Mouse (Mus musculus): ENCODE data around the gene Prkce. TPM values are rescaled to one million over a fixed set of nuclear protein-coding genes. Genes with fewer than 3 reads are reported as not detected.
A peak's percentile ranks its signal among the peaks of the same experiment; 100 is the strongest.

Prkce gene
- polyA plus RNA-seq, 1 experiment from 2014 or later: 6.7 TPM

- Histone ChIP-seq H3K4me2 (no peak overlapping the region), H3K9me3 (no peaks in the 10 kb centered on the region), H3K4me1 (peaks cover 10% of the 10 kb centered on the region; the same call in 1 of the 2 replicates), H3K27ac (no peak overlapping the region), H3K27me3 (no peaks in the 10 kb centered on the region), H3K36me3 (no peaks in the 10 kb centered on the region), H3K9ac (no peak overlapping the region), H3K4me3 (no peak overlapping the region)
- ATAC-seq (ENCODE audit: borderline replicate concordance, extremely low read depth, low FRiP score, low TSS enrichment): no peak
- 83% methylated on average over 5 of the region's 5 CpGs for WGBS
Measured at GRCm38 (mm10) chr17:86527298-86527697, 359.7 kb downstream of the Prkce start.

- Histone ChIP-seq H3K27ac (no peak overlapping the region), H3K9me3 (no peaks in the 10 kb centered on the region), H3K4me2 (no peak overlapping the region), H3K36me3 (no peaks in the 10 kb centered on the region), H3K4me3 (no peak overlapping the region), H3K4me1 (peaks cover 11% of the 10 kb centered on the region; the same call in 1 of the 2 replicates), H3K27me3 (no peaks in the 10 kb centered on the region), H3K9ac (no peak overlapping the region)
- WGBS: 76% methylated on average over 10 of the region's 10 CpGs
- no peak for ATAC-seq (ENCODE audit: borderline replicate concordance, extremely low read depth, low FRiP score, low TSS enrichment)
Measured at GRCm38 (mm10) chr17:86529003-86529402, 361.4 kb downstream of the Prkce start.

GRCm38 (mm10) chr17:86529411-86529810 is 361.8 kb downstream of the Prkce start:
- 35% methylated on average over 4 of the region's 4 CpGs for WGBS
- peaks cover 11% of the 10 kb centered on the region; the same call in 1 of the 2 replicates for H3K4me1 ChIP-seq

DNA sequence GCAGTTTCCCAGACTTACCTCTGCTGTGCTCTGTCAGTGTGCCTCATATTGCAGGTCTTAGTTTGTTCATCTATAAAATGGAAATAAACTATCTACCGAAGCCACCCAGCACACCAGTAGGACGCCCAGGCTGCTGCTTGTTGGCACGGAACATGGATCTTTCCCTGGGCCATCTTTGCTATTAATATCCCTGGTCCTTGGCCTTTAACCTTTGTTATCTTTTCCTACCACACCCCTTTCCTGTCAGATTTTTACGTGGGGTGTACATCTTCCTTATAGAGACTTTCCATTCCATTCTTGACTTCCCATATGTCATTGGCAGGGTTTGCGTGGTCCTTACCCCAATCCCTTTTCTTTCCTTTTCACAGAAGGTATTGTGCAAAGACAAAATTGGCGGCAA is 363.6 kb downstream of the Prkce start:
- WGBS: 82% methylated on average over 6 of the region's 6 CpGs
- H3K9ac ChIP-seq: no peak overlapping the region
- no peak for ATAC-seq (ENCODE audit: borderline replicate concordance, extremely low read depth, low FRiP score, low TSS enrichment)

More at GRCm38 (mm10) chr17:86529411-86529810, 361.8 kb downstream of the Prkce start:
- no peak overlapping the region for H3K9ac ChIP-seq
- no peak overlapping the region for H3K4me2 ChIP-seq
- 0 out of 2 replicates have a peak overlapping the region, but pooled peaks have one; percentile 51 for H3K27ac ChIP-seq
- no peaks in the 10 kb centered on the region for H3K36me3 ChIP-seq
- no peak for ATAC-seq (ENCODE audit: borderline replicate concordance, extremely low read depth, low FRiP score, low TSS enrichment)
- no peak overlapping the region for H3K4me3 ChIP-seq
- H3K9me3 ChIP-seq: no peaks in the 10 kb centered on the region
- no peaks in the 10 kb centered on the region for H3K27me3 ChIP-seq

DNA sequence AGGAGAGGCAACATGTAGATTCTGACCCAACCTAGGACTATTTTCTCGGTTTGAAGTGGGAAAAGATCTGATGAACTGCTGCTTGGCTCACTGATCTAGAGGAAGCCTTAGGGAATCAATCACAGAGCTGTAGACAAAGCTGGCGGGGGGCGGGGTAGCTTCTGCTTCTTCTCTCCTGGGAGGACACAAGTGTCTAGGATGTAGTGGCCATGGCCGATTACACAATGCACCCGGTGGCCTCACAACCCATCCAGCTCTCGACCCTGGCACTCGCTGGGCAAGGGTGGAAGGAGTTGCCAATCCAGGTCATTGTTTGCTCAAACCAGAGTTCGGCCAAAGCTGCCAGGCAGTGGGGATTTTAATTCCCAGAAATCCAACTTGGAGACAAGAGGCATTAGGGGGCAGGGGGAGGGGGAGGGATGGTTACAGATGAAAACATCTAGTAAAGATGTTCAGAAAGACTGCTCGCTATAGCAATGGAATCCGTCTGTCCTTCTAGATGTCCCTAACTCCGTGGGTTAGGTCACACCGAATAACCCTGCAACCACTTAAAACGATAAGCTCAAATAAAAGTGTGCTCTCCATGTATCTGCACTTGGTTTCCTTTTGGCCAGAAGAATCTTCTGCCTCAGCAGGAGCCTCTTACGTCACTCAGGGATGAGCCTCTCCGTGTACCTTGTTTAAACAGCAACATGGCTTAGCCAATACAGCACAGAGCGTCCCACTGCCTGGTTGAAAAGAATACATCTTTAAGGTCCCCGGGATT is 365.4 kb downstream of the Prkce start:
- Histone ChIP-seq H3K27ac (no peak overlapping the region), H3K4me1 (peaks cover 29% of the 10 kb centered on the region), H3K36me3 (no peaks in the 10 kb centered on the region), H3K9ac (no peak overlapping the region), H3K4me3 (no peak overlapping the region), H3K27me3 (no peaks in the 10 kb centered on the region), H3K9me3 (no peaks in the 10 kb centered on the region), H3K4me2 (no peak overlapping the region)
- no peak for ATAC-seq (ENCODE audit: borderline replicate concordance, extremely low read depth, low FRiP score, low TSS enrichment)
- 59% methylated on average over 17 of the region's 17 CpGs for WGBS

More for the DNA sequence above, 363.6 kb downstream of the Prkce start:
- Histone ChIP-seq H3K4me1 (peaks cover 18% of the 10 kb centered on the region; the same call in 1 of the 2 replicates), H3K4me3 (no peak overlapping the region), H3K27me3 (no peaks in the 10 kb centered on the region), H3K27ac (no peak overlapping the region), H3K9me3 (no peaks in the 10 kb centered on the region), H3K4me2 (no peak overlapping the region), H3K36me3 (no peaks in the 10 kb centered on the region)

GRCm38 (mm10) chr17:86533549-86533851 is 365.9 kb downstream of the Prkce start:
- WGBS: 74% methylated on average over 11 of the region's 11 CpGs
- H3K9ac ChIP-seq: no peak overlapping the region
- H3K9me3 ChIP-seq: no peaks in the 10 kb centered on the region
- H3K4me2 ChIP-seq: no peak overlapping the region
- ATAC-seq (ENCODE audit: borderline replicate concordance, extremely low read depth, low FRiP score, low TSS enrichment): no peak
- H3K27ac ChIP-seq: no peak overlapping the region
- H3K27me3 ChIP-seq: no peaks in the 10 kb centered on the region
- peaks cover 29% of the 10 kb centered on the region for H3K4me1 ChIP-seq
- no peak overlapping the region for H3K4me3 ChIP-seq
- H3K36me3 ChIP-seq: no peaks in the 10 kb centered on the region

GRCm38 (mm10) chr17:86535096-86535495 is 367.5 kb downstream of the Prkce start:
- no peak overlapping the region for H3K4me2 ChIP-seq
- peaks cover 31% of the 10 kb centered on the region for H3K4me1 ChIP-seq
- no peak overlapping the region for H3K4me3 ChIP-seq
- ATAC-seq (ENCODE audit: borderline replicate concordance, extremely low read depth, low FRiP score, low TSS enrichment): no peak
- no peaks in the 10 kb centered on the region for H3K9me3 ChIP-seq
- no peaks in the 10 kb centered on the region for H3K27me3 ChIP-seq
- 62% methylated on average over 10 of the region's 10 CpGs for WGBS
- H3K9ac ChIP-seq: no peak overlapping the region
- 0 out of 2 replicates have a peak overlapping the region, but pooled peaks have one; percentile 31 for H3K27ac ChIP-seq
- H3K36me3 ChIP-seq: no peaks in the 10 kb centered on the region

DNA sequence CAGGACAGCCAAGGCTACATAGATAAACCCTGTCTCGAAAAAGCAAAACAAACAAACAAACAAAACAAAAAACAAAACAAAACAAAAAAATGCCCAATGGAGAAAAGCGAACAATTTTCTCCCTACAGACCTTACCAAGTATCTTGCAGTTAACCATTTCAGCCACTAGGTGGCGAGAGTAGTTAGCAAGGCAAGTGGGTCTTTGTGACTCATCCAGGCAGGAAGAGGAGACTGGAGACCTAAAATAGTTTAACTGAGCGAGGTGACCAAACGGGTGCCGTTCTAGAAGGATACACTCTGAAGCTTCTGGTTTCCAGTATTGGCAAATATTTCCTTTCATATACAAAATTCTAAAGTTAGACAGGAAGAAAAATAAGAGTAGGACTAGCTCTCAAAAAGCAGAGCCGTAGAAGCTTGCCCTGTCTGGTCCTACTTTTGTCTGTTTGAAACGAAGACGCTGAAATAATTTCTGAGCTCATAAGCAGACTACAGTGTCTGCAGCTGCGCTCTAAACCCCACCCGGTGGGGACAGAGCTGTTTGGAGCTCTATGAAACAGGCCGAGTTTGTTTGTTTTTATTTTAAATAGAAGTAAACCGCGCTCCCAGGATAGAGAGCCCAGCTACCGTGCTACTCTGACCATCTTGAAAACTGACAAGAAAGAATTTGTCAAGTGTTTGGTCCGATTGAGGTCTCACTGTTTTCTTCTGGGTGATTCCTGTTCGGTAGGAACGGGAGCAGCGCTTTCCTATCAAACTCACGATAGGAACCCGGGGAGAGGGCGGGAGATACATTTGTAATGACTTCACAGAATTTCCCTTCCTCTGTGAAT is 368.5 kb downstream of the Prkce start:
- ATAC-seq (ENCODE audit: borderline replicate concordance, extremely low read depth, low FRiP score, low TSS enrichment): peak; percentile 79
- H3K9me3 ChIP-seq: no peaks in the 10 kb centered on the region
- no peaks in the 10 kb centered on the region for H3K27me3 ChIP-seq
- 4% methylated on average over 22 of the region's 22 CpGs for WGBS
- H3K9ac ChIP-seq: peak overlapping the region; percentile 21
- no peaks in the 10 kb centered on the region for H3K36me3 ChIP-seq
- H3K4me3 ChIP-seq: peak overlapping the region; percentile 27
- peak overlapping the region; percentile 64 for H3K4me2 ChIP-seq
- H3K4me1 ChIP-seq: peaks cover 27% of the 10 kb centered on the region
- H3K27ac ChIP-seq: peak overlapping the region; percentile 59

DNA sequence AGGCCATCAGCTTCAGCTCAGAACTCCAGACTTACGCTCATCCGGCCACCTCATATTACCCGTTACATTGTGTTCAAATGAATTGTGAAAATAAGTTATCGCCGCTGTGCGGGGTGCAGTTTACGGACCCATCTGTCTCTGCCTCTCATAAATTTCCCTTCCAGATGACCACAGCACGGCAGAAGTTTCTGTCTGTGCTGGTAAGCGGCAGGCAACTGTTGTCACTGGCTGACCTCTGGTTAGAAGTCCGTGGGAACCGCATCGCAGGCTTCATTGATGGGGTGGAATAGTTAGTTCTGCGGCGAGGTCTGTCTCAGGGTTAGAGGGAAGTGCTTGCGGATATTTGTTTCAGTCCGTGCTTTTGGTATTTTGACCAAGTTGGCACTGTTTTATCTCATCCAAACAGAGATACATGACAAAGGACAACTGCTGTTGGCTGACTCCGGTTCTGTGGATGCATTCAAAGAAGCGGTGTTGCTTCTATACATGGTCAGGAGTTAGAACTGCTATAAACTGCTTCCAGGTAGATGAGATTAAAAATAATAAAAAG is 372.4 kb downstream of the Prkce start:
- no peaks in the 10 kb centered on the region for H3K9me3 ChIP-seq
- peaks cover 22% of the 10 kb centered on the region for H3K4me1 ChIP-seq
- no peak overlapping the region for H3K4me2 ChIP-seq
- H3K27ac ChIP-seq: no peak overlapping the region
- ATAC-seq (ENCODE audit: borderline replicate concordance, extremely low read depth, low FRiP score, low TSS enrichment): no peak
- H3K9ac ChIP-seq: no peak overlapping the region
- 73% methylated on average over 18 of the region's 18 CpGs for WGBS
- no peak overlapping the region for H3K4me3 ChIP-seq
- H3K27me3 ChIP-seq: no peaks in the 10 kb centered on the region
- no peaks in the 10 kb centered on the region for H3K36me3 ChIP-seq

DNA sequence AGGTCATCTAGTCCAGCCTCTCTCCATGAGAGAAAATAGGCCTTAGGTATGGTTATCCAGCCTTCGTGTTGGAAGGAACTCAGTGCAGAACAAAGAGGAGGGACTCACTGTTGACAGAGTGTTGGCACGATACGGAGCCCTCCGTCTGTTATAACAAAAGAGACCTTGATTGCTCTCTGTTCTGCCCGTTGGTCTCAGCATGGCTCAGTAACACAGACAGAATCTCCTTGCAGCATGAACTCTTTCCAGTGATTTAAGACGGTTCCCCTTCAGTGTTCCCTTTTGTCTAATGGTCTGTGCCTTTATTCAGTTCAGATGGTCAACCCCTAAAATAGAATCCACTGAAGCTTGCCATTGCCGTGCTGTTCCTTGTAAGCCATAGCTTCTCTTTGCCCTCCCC is 378.9 kb downstream of the Prkce start:
- WGBS: 64% methylated on average over 7 of the region's 7 CpGs
- H3K27ac ChIP-seq: no peak overlapping the region

DNA sequence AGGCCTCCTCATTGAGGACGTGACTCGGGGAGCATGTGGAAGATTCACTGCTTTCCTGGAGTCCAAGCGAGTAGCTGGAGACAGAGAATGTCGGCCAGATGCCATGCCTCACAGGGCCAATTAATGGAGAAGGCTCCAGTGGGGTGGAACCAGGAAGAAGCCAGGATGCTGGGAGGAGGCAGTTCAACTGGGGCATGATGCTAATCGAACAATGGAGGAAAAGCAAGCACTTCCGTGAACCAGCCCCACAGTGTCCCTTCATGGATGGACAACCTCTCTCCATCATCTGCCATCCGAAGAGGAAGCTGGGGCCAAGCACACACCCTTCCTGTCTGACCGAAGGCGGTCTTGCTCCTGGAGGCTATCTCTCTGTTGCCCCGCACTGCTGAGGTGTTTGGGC is 381.5 kb downstream of the Prkce start:
- Histone ChIP-seq H3K9me3 (no peaks in the 10 kb centered on the region), H3K4me2 (no peak overlapping the region), H3K4me1 (no peaks in the 10 kb centered on the region), H3K4me3 (no peak overlapping the region), H3K9ac (no peak overlapping the region), H3K27me3 (no peaks in the 10 kb centered on the region), H3K36me3 (no peaks in the 10 kb centered on the region), H3K27ac (no peak overlapping the region)
- no peak for ATAC-seq (ENCODE audit: borderline replicate concordance, extremely low read depth, low FRiP score, low TSS enrichment)
- WGBS: 83% methylated on average over 10 of the region's 10 CpGs

More for the DNA sequence above, 378.9 kb downstream of the Prkce start:
- Histone ChIP-seq H3K36me3 (no peaks in the 10 kb centered on the region), H3K27me3 (no peaks in the 10 kb centered on the region), H3K9ac (no peak overlapping the region), H3K4me1 (no peaks in the 10 kb centered on the region), H3K9me3 (no peaks in the 10 kb centered on the region), H3K4me2 (no peak overlapping the region), H3K4me3 (no peak overlapping the region)
- ATAC-seq (ENCODE audit: borderline replicate concordance, extremely low read depth, low FRiP score, low TSS enrichment): no peak

DNA sequence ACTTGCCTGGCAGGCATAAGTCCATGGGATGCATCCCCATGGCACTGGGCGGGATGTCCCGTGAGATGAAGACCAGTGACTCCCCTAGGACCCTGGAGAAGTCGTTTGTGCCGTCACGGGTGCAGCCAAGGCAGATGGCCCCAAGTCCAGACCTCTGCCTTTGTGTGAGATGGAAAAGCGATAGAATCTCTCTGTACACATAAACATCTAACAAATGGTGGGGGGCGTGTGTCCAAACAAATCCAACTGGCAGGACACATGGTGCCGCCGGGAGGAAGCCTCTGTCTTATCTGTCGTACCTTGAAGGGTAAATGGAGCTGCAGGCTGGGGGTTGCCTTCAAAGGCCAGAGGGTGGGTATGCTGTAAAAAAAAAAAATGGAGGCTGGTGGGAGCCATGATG is 384.0 kb downstream of the Prkce start:
- H3K9ac ChIP-seq: no peak overlapping the region
- no peak for ATAC-seq (ENCODE audit: borderline replicate concordance, extremely low read depth, low FRiP score, low TSS enrichment)
- H3K27me3 ChIP-seq: no peaks in the 10 kb centered on the region
- no peak overlapping the region for H3K4me3 ChIP-seq
- no peaks in the 10 kb centered on the region for H3K4me1 ChIP-seq
- H3K36me3 ChIP-seq: no peaks in the 10 kb centered on the region
- no peaks in the 10 kb centered on the region for H3K9me3 ChIP-seq
- no peak overlapping the region for H3K27ac ChIP-seq
- WGBS: 48% methylated on average over 10 of the region's 10 CpGs
- no peak overlapping the region for H3K4me2 ChIP-seq
